Comparison of ENCODE assay signal across 36 mouse cellular contexts in genomic region chr17:46394631-46395030, GRCm38 (mm10). TPM values are rescaled to one million over a fixed set of nuclear protein-coding genes. Genes with fewer than 3 reads are reported as not detected.
"Had no signal": no experiment of that assay in that cellular context is flagged by ENCODE, and none has a peak within 500 bp of the region (broad histone marks: within the 10 kb centered on the region; RNA-seq: fewer than 3 reads in every experiment).

No protein-coding gene starts in this region.

- DNase-seq: gastrocnemius, postnatal 14 days; gastrocnemius, postnatal 36 days; heart, adult 18-20 months; heart, postnatal 14 days; heart, postnatal 36 days; kidney, adult 11 months; kidney, adult 2 months; kidney, adult 9 months; kidney, postnatal 14 days; kidney, postnatal 36 days; layer of hippocampus, adult 9-11 months; layer of hippocampus, postnatal 36 days; left cerebral cortex, postnatal 4 days had no signal

- H3K9me3 ChIP-seq: heart, embryonic 13.5 days; heart, embryonic 15.5 days; kidney, embryonic 15.5 days; limb, embryonic 13.5 days; limb, embryonic 15.5 days; liver, embryonic 12.5 days had no signal

- H3K4me1 ChIP-seq: heart, embryonic 13.5 days; heart, embryonic 15.5 days; kidney, embryonic 15.5 days; limb, embryonic 13.5 days; limb, embryonic 15.5 days; liver, embryonic 12.5 days had no signal

- ATAC-seq: hindbrain, embryonic 16.5 days; intestine, embryonic 16.5 days; liver, embryonic 12.5 days had no signal

- H3K27ac ChIP-seq: heart, embryonic 13.5 days; heart, embryonic 15.5 days; hindbrain, embryonic 14.5 days; kidney, embryonic 15.5 days; kidney, postnatal 0 days; limb, embryonic 13.5 days; limb, embryonic 15.5 days; liver, embryonic 12.5 days; liver, embryonic 14.5 days had no signal

- H3K4me2 ChIP-seq: heart, embryonic 11.5 days; heart, embryonic 13.5 days; heart, embryonic 15.5 days; hindbrain, embryonic 14.5 days; kidney, embryonic 15.5 days; limb, embryonic 13.5 days; limb, embryonic 15.5 days; liver, embryonic 12.5 days had no signal

- H3K27me3 ChIP-seq: heart, embryonic 13.5 days; heart, embryonic 15.5 days; kidney, embryonic 15.5 days; limb, embryonic 13.5 days; limb, embryonic 15.5 days; liver, embryonic 12.5 days had no signal

- H3K4me3 ChIP-seq: heart, embryonic 13.5 days; heart, embryonic 15.5 days; kidney, embryonic 15.5 days; limb, embryonic 13.5 days; limb, embryonic 15.5 days; liver, embryonic 12.5 days had no signal

- H3K9ac ChIP-seq: heart, embryonic 13.5 days; heart, embryonic 15.5 days; hindbrain, embryonic 14.5 days; kidney, embryonic 15.5 days; limb, embryonic 13.5 days; limb, embryonic 15.5 days; liver, embryonic 12.5 days; liver, embryonic 14.5 days had no signal

RNA-seq across cellular contexts. Expression of gene Crip3, which starts 34.1 kb away (rescaled TPM):
- total RNA-seq: hematopoietic stem cell, adult 5-6 weeks; liver, adult 2 months had no signal
- polyA plus RNA-seq: limb, embryonic 11.5 days; liver, embryonic 14.5 days; liver, embryonic 16.5 days had no signal

RNA-seq across cellular contexts. Expression of gene Slc22a7, which starts 43.6 kb away (rescaled TPM):
- total RNA-seq: gastrocnemius, adult 8-10 months; gastrocnemius, postnatal 14 days; gastrocnemius, postnatal 36 days; heart, adult 18-20 months; heart, adult 8-10 months; heart, postnatal 14 days; heart, postnatal 36 days; hematopoietic stem cell, adult 5-6 weeks had no signal
- polyA plus RNA-seq: gonadal fat pad, adult 2 months; heart, embryonic 11.5 days; heart, embryonic 13.5 days; heart, postnatal 0 days; hindbrain, embryonic 11.5 days; hindbrain, embryonic 14.5 days; hindbrain, embryonic 16.5 days; intestine, embryonic 14.5 days; intestine, embryonic 16.5 days; kidney, embryonic 15.5 days; large intestine, adult 2 months; limb, embryonic 11.5 days; limb, embryonic 13.5 days; limb, embryonic 15.5 days; liver, embryonic 12.5 days had no signal
